Mouse (Mus musculus) hindbrain, postnatal 0 days (tissue): Measurements from ENCODE around the gene Dusp16. TPM values are rescaled to one million over a fixed set of nuclear protein-coding genes. Genes with fewer than 3 reads are reported as not detected.

Experiments
- ATAC-seq: fragments of 200-750 bp; cut with Nextera tagmentation; 2 replicates; pipeline ENCODE4 v1.8.0; 2017; ENCODE audit warnings: mild to moderate bottlenecking, moderate TSS enrichment, moderate library complexity
- DNase-seq: peaks from one replicate; pipeline ENCODE4 v3.0.0-alpha.2; 2015; ENCODE audit warnings: low spot score
- H3K27ac ChIP-seq: fragments of 300-500 bp; sonication (generic); 2 replicates; pipeline ENCODE4 v1.5.1; 2014; ENCODE audit warnings: mild to moderate bottlenecking
- H3K27me3 ChIP-seq: fragments of 300-500 bp; sonication (generic); 2 replicates; pipeline ENCODE4 v1.6.1; 2014; ENCODE audit warnings: low read length, mixed read lengths; ENCODE audit not compliant: insufficient read depth
- H3K36me3 ChIP-seq: fragments of 300-500 bp; sonication (generic); 2 replicates; pipeline ENCODE4 v1.6.1; 2014; ENCODE audit warnings: low read length, mixed read lengths; ENCODE audit not compliant: insufficient read depth
- H3K4me1 ChIP-seq: fragments of 300-500 bp; sonication (generic); 2 replicates; pipeline ENCODE4 v1.6.1; 2014; ENCODE audit warnings: antibody characterized with exemption, low read length, mixed read lengths; ENCODE audit not compliant: insufficient read depth
- H3K4me2 ChIP-seq: fragments of 300-500 bp; sonication (generic); 2 replicates; pipeline ENCODE4 v1.6.1; 2014; ENCODE audit warnings: low read depth, mild to moderate bottlenecking, low read length, moderate library complexity, mixed read lengths
- H3K4me3 ChIP-seq: fragments of 300-500 bp; sonication (generic); 2 replicates; pipeline ENCODE4 v1.5.1; 2014; ENCODE audit warnings: low read length
- H3K9ac ChIP-seq: fragments of 300-500 bp; sonication (generic); replicated peaks from 2 replicates; pipeline ENCODE4 v1.6.1; 2014; ENCODE audit warnings: mild to moderate bottlenecking, low read length, moderate library complexity, mixed read lengths
- H3K9me3 ChIP-seq: fragments of 300-500 bp; sonication (generic); 2 replicates; pipeline ENCODE4 v1.6.1; 2016; ENCODE audit warnings: low read length, mixed read lengths
- CTCF ChIP-seq: IDR thresholded peaks from 2 replicates; pipeline ENCODE4 v1.5.1; 2016; ENCODE audit warnings: antibody characterized with exemption, control low read depth, low read depth
- WGBS: fragments of 180-500 bp; shearing (Covaris S2); extraction: QIAGEN DNeasy Blood & Tissue Kit; methylation state at CpG from one replicate; pipeline ENCODE4 v1.1.7; 2014; 5-methylcytosine and 5-hydroxymethylcytosine counted together
- polyA plus RNA-seq: library from polyadenylated mRNA; unstranded; fragments of >200 nt; fragmentation: Nextera tagmentation; extraction: Ambion mirVana; gene quantifications from 2 replicates; pipeline ENCODE4 v1.2.1, GENCODE M21; 2015
- total RNA-seq: library from RNA; depleted of rRNA; stranded (reverse); fragments of >200 nt; gene quantifications from 2 replicates; pipeline ENCODE4 v1.2.3, GENCODE M21; 2014

Gene Dusp16
- total and polyA plus RNA-seq, 2 experiments from 2014 or later = 4.1 to 7.8 TPM

GRCm38 (mm10) chr6:134822844-134823243 is 30.4 kb upstream of the Dusp16 start:
- TF ChIP-seq CTCF = peak; percentile 69
- H3K27ac ChIP-seq = no peak overlapping the region
- WGBS = 67% methylated on average over 10 of the region's 10 CpGs
- no peaks in the 10 kb centered on the region for H3K9me3 ChIP-seq
- no peaks in the 10 kb centered on the region for H3K4me1 ChIP-seq
- H3K4me2 ChIP-seq = no peak overlapping the region
- no peak overlapping the region for H3K9ac ChIP-seq
- H3K4me3 ChIP-seq = no peak overlapping the region
- no peaks in the 10 kb centered on the region for H3K36me3 ChIP-seq
- H3K27me3 ChIP-seq = no peaks in the 10 kb centered on the region
- ATAC-seq (no peak), DNase-seq (no peak)

DNA sequence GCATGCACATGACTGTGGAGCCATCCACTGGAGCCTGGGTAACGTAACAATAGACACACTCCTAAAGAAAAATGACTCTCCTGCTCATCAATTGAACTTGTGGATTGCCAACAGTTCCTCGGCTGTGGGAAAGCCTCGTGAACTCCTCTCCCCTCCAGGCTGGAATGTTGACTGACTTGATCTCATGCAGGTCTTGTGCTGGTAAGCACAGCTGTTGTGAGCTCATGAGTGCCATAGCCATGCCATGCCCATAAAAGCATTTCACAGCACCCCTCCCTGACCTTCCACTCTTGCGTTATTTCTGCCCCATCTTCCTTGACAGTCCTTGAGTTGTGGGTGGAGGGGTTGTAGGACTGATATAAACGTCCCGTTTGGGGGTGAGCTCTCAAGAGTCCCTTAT is 28.0 kb upstream of the Dusp16 start:
- no peak for ATAC-seq
- H3K4me2 ChIP-seq = no peak overlapping the region
- H3K27ac ChIP-seq = no peak overlapping the region
- no peaks in the 10 kb centered on the region for H3K27me3 ChIP-seq
- H3K4me3 ChIP-seq = no peak overlapping the region
- no peak for TF ChIP-seq CTCF
- no peak overlapping the region for H3K9ac ChIP-seq
- H3K4me1 ChIP-seq = no peaks in the 10 kb centered on the region
- H3K9me3 ChIP-seq = no peaks in the 10 kb centered on the region
- H3K36me3 ChIP-seq = no peaks in the 10 kb centered on the region
- WGBS = 38% methylated on average over 6 of the region's 6 CpGs
- DNase-seq = no peak

- no peak overlapping the region for H3K4me2 ChIP-seq
- no peaks in the 10 kb centered on the region for H3K27me3 ChIP-seq
- no peak overlapping the region for H3K9ac ChIP-seq
- ATAC-seq (no peak), DNase-seq (no peak)
- H3K9me3 ChIP-seq = no peaks in the 10 kb centered on the region
- H3K4me1 ChIP-seq = no peaks in the 10 kb centered on the region
- H3K36me3 ChIP-seq = no peaks in the 10 kb centered on the region
- TF ChIP-seq CTCF = no peak
- H3K27ac ChIP-seq = no peak overlapping the region
- no peak overlapping the region for H3K4me3 ChIP-seq
- WGBS = 54% methylated on average over 5 of the region's 5 CpGs
Measured at GRCm38 (mm10) chr6:134819741-134820140, 27.3 kb upstream of the Dusp16 start.

- H3K4me1 ChIP-seq = no peaks in the 10 kb centered on the region
- H3K27me3 ChIP-seq = no peaks in the 10 kb centered on the region
- no peak overlapping the region for H3K4me2 ChIP-seq
- H3K27ac ChIP-seq = no peak overlapping the region
- no peaks in the 10 kb centered on the region for H3K9me3 ChIP-seq
- H3K9ac ChIP-seq = no peak overlapping the region
- DNase-seq = no peak
- WGBS = 68% methylated on average over 12 of the region's 12 CpGs
- no peak overlapping the region for H3K4me3 ChIP-seq
- ATAC-seq = no peak
- TF ChIP-seq CTCF = no peak
- no peaks in the 10 kb centered on the region for H3K36me3 ChIP-seq
Measured at GRCm38 (mm10) chr6:134817051-134817928, 24.9 kb upstream of the Dusp16 start.

- no peaks in the 10 kb centered on the region for H3K9me3 ChIP-seq
Measured at GRCm38 (mm10) chr6:134813066-134813465, 20.6 kb upstream of the Dusp16 start.

GRCm38 (mm10) chr6:134807794-134808193 is 15.4 kb upstream of the Dusp16 start:
- Histone ChIP-seq H3K9ac (no peak overlapping the region), H3K36me3 (no peaks in the 10 kb centered on the region), H3K27me3 (no peaks in the 10 kb centered on the region), H3K27ac (no peak overlapping the region), H3K4me3 (no peak overlapping the region), H3K9me3 (no peaks in the 10 kb centered on the region), H3K4me1 (no peaks in the 10 kb centered on the region), H3K4me2 (no peak overlapping the region)
- TF ChIP-seq CTCF = no peak
- no peak for ATAC-seq
- no peak for DNase-seq
- 89% methylated on average over 11 of the region's 11 CpGs for WGBS

More at GRCm38 (mm10) chr6:134813066-134813465, 20.6 kb upstream of the Dusp16 start:
- no peak overlapping the region for H3K27ac ChIP-seq
- ATAC-seq = no peak
- no peak for DNase-seq
- H3K4me3 ChIP-seq = no peak overlapping the region
- WGBS = 83% methylated on average over 1 of the region's 1 CpGs
- no peaks in the 10 kb centered on the region for H3K36me3 ChIP-seq
- no peak overlapping the region for H3K4me2 ChIP-seq
- no peak for TF ChIP-seq CTCF
- H3K4me1 ChIP-seq = no peaks in the 10 kb centered on the region
- H3K27me3 ChIP-seq = no peaks in the 10 kb centered on the region
- H3K9ac ChIP-seq = no peak overlapping the region

DNA sequence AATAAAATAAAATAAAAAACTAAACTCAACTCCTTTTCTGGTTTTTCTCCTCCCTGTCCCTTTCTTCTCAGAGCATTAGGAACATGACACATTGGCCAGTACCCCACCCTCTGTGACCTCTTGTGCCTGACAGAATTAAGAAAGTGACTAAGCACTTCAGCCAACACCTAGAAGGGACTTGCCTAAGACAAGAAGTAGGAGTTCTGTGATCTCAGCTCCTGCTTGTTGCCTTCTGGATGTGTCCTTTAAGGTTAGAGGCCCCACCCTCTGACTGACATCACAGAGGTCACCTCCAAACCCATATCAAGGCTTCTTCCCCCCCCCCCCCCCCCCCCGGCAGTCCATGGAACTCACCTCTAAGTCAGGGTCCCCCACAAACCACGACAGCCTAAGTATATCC is 14.7 kb upstream of the Dusp16 start:
- Histone ChIP-seq H3K27me3 (no peaks in the 10 kb centered on the region), H3K9me3 (no peaks in the 10 kb centered on the region), H3K4me2 (no peak overlapping the region), H3K27ac (no peak overlapping the region), H3K4me3 (no peak overlapping the region), H3K9ac (no peak overlapping the region), H3K4me1 (no peaks in the 10 kb centered on the region), H3K36me3 (no peaks in the 10 kb centered on the region)
- 75% methylated on average over 1 of the region's 2 CpGs for WGBS
- no peak for TF ChIP-seq CTCF
- ATAC-seq = no peak
- DNase-seq = no peak
